8 mouse cellular contexts compared by ENCODE assay signal in the genomic region with DNA sequence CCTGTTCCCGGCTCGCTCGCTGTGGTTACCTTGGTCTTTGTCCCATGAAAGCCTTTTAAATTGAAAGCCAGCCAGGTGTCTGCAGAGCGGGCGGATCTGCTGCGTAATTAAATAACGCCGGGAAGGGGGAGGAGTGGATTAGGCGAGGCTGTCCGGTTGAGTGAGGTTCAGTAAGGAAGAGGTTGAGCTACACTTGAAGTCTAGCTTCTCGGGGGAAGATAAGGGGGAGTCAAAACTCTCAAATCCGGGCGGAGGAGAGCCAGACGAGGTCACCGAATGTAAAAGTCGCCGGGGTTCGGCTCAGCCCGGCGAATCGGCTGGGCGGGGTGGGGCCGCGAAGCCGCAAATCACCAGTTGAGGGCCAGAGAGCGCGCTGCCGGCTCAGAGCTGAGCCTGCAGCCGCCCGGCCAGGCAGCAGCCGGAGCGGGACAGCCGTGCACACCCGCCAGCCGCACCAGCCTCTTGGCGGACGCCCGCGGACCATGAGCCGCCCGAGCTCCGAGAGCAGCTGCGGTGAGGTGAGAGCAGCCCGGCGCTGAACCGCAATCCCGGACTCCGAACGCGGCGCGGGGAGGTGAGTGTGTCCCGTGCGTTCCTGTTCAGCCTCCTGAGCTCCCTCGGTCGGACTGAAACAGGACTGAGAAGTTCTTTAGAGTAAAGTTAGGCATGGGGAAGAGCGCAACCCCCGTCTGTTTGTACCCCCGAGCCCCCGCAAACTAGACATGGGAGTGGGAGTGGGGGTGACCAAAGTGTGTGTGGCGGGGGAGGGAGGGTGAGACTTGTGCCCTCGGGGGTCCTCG.
DNase-seq lines count a peak whose midpoint lies in the region; ATAC-seq lines count a peak whose summit lies in the region.

No protein-coding gene starts in this region.

- H3K9ac ChIP-seq in embryonic facial prominence, embryonic 11.5 days (replicated peaks; ENCODE audit: low read length), result peak overlapping the region; percentile 83
- peak overlapping the region; percentile 61 for H3K9ac ChIP-seq in liver, embryonic 13.5 days

- DNase-seq in 3134 (ENCODE audit: extremely low read depth, insufficient read length, low spot score), result peak; percentile 90
- DNase-seq in adrenal gland, postnatal 10 days, result peak; percentile 90
- peak; percentile 83 for DNase-seq in embryonic facial prominence, embryonic 11.5 days (ENCODE audit: low spot score)
- DNase-seq in heart, embryonic 10.5 days (ENCODE audit: low spot score), result peak; percentile 83
- peak; percentile 84 for DNase-seq in kidney, adult 9 months
- peak; percentile 1 for DNase-seq in liver, embryonic 13.5 days
- peak; percentile 16 for DNase-seq in naive thymus-derived CD4-positive, alpha-beta T cell, adult 2 months (ENCODE audit: low read depth)
- peak; percentile 88 for DNase-seq in splenic B cell, adult 2 months (ENCODE audit: low read depth, low spot score)

- WGBS in embryonic facial prominence, embryonic 11.5 days, result under 1% methylated on average over 59 of the region's 63 CpGs
- under 1% methylated on average over 63 of the region's 63 CpGs for WGBS in heart, embryonic 10.5 days
- WGBS in liver, embryonic 13.5 days (ENCODE audit: insufficient replicate concordance), result under 1% methylated on average over 63 of the region's 63 CpGs

- H3K27me3 ChIP-seq in embryonic facial prominence, embryonic 11.5 days (ENCODE audit: control insufficient read depth, insufficient read depth, low read length), result no peaks in the 10 kb centered on the region
- peaks cover 24% of the 10 kb centered on the region for H3K27me3 ChIP-seq in heart, embryonic 10.5 days (ENCODE audit: insufficient read depth, poor library complexity, severe bottlenecking)
- H3K27me3 ChIP-seq in liver, embryonic 13.5 days, result peaks cover 50% of the 10 kb centered on the region
- no peaks in the 10 kb centered on the region for H3K27me3 ChIP-seq in splenic B cell, adult 2 months (ENCODE audit: control insufficient read depth, insufficient read depth, low read length, poor library complexity, severe bottlenecking)

- ATAC-seq in embryonic facial prominence, embryonic 11.5 days (replicated peaks; ENCODE audit: insufficient number of reproducible peaks, low FRiP score, low TSS enrichment, low read depth), result peak; percentile 86
- peak; percentile 72 for ATAC-seq in liver, embryonic 13.5 days (ENCODE audit: low read depth)

- peak overlapping the region; percentile 60 for H3K4me3 ChIP-seq in embryonic facial prominence, embryonic 11.5 days (ENCODE audit: low read depth, low read length)
- peak overlapping the region; percentile 71 for H3K4me3 ChIP-seq in heart, embryonic 10.5 days
- H3K4me3 ChIP-seq in liver, embryonic 13.5 days (replicated peaks), result peak overlapping the region; percentile 59

- H3K36me3 ChIP-seq in embryonic facial prominence, embryonic 11.5 days (replicated peaks; ENCODE audit: control insufficient read depth, insufficient read depth, low read depth, low read length), result no peaks in the 10 kb centered on the region
- no peaks in the 10 kb centered on the region for H3K36me3 ChIP-seq in heart, embryonic 10.5 days
- H3K36me3 ChIP-seq in liver, embryonic 13.5 days, result no peaks in the 10 kb centered on the region
- H3K36me3 ChIP-seq in splenic B cell, adult 2 months (ENCODE audit: control insufficient read depth, insufficient read depth, low read length, poor library complexity, severe bottlenecking), result peaks cover 2% of the 10 kb centered on the region; the same call in 1 of the 2 replicates

- H3K4me2 ChIP-seq in embryonic facial prominence, embryonic 11.5 days (ENCODE audit: low read depth, low read length), result peak overlapping the region; percentile 90
- peak overlapping the region; percentile 66 for H3K4me2 ChIP-seq in liver, embryonic 13.5 days

- H3K27ac ChIP-seq in embryonic facial prominence, embryonic 11.5 days (replicated peaks; ENCODE audit: low read depth, low read length), result peak overlapping the region; percentile 52; the same call in 1 of the 2 replicates
- H3K27ac ChIP-seq in heart, embryonic 10.5 days, result peak overlapping the region; percentile 83
- H3K27ac ChIP-seq in liver, embryonic 13.5 days, result peak overlapping the region; percentile 39; the same call in 1 of the 2 replicates

- no peaks in the 10 kb centered on the region for H3K9me3 ChIP-seq in embryonic facial prominence, embryonic 11.5 days (replicated peaks; ENCODE audit: control insufficient read depth, low read length)
- H3K9me3 ChIP-seq in heart, embryonic 10.5 days, result no peaks in the 10 kb centered on the region
- no peaks in the 10 kb centered on the region for H3K9me3 ChIP-seq in liver, embryonic 13.5 days (replicated peaks)

- H3K4me1 ChIP-seq in embryonic facial prominence, embryonic 11.5 days (ENCODE audit: control insufficient read depth, insufficient read depth, low read length), result no peaks in the 10 kb centered on the region; the same call in 1 of the 2 replicates
- peaks cover 33% of the 10 kb centered on the region for H3K4me1 ChIP-seq in heart, embryonic 10.5 days
- peaks cover 19% of the 10 kb centered on the region; the same call in 1 of the 2 replicates for H3K4me1 ChIP-seq in liver, embryonic 13.5 days (replicated peaks)

Comparison
In these comparisons a context has a peak if more than half of its experiments do, and no peak if none do; other contexts are left out.
1. Peak in every context shown above with its lines: DNase-seq, ATAC-seq, H3K4me3 ChIP-seq and H3K27ac ChIP-seq.
2. DNase-seq: peak in every context shown above with its lines; median percentile 90 in 3134; 90 in adrenal gland, postnatal 10 days; 88 in splenic B cell, adult 2 months; 84 in kidney, adult 9 months; 83 in embryonic facial prominence, embryonic 11.5 days; 83 in heart, embryonic 10.5 days; 16 in naive thymus-derived CD4-positive, alpha-beta T cell, adult 2 months; 1 in liver, embryonic 13.5 days.